Mouse (Mus musculus) midbrain, embryonic 13.5 days (tissue): ENCODE data around the gene Nt5dc2. TPM values are rescaled to one million over a fixed set of nuclear protein-coding genes. Genes with fewer than 3 reads are reported as not detected.

Experiments used
- ATAC-seq: fragments of 200-750 bp; cut with Nextera tagmentation; 2 replicates; pipeline ENCODE4 v1.8.0; 2017; ENCODE audit warnings: mild to moderate bottlenecking, moderate TSS enrichment, moderate library complexity
- H3K27ac ChIP-seq: fragments of 300-500 bp; sonication (generic); 2 replicates; pipeline ENCODE4 v1.5.1; 2015; ENCODE audit warnings: inconsistent platforms, mild to moderate bottlenecking, moderate library complexity
- H3K27me3 ChIP-seq: fragments of 300-500 bp; sonication (generic); 2 replicates; pipeline ENCODE4 v1.6.1; 2015; ENCODE audit warnings: mild to moderate bottlenecking, inconsistent platforms
- H3K36me3 ChIP-seq: fragments of 300-500 bp; sonication (generic); 2 replicates; pipeline ENCODE4 v1.6.1; 2015; ENCODE audit warnings: mild to moderate bottlenecking, inconsistent platforms
- H3K4me1 ChIP-seq: fragments of 300-500 bp; sonication (generic); replicated peaks from 2 replicates; pipeline ENCODE4 v1.6.1; 2015; ENCODE audit warnings: inconsistent platforms
- H3K4me2 ChIP-seq: fragments of 300-500 bp; sonication (generic); replicated peaks from 2 replicates; pipeline ENCODE4 v1.6.1; 2015; ENCODE audit warnings: moderate library complexity, mild to moderate bottlenecking, inconsistent platforms
- H3K4me3 ChIP-seq: fragments of 300-500 bp; sonication (generic); replicated peaks from 2 replicates; pipeline ENCODE4 v1.5.1; 2015; ENCODE audit warnings: mild to moderate bottlenecking, inconsistent platforms
- H3K9ac ChIP-seq: fragments of 300-500 bp; sonication (generic); replicated peaks from 2 replicates; pipeline ENCODE4 v1.6.1; 2015; ENCODE audit warnings: mild to moderate bottlenecking, inconsistent platforms
- H3K9me3 ChIP-seq: fragments of 300-500 bp; sonication (generic); 2 replicates; pipeline ENCODE4 v1.6.1; 2016; ENCODE audit warnings: mild to moderate bottlenecking, inconsistent platforms
- WGBS: fragments of 180-500 bp; shearing (Covaris S2); methylation state at CpG from one replicate; pipeline ENCODE4 v1.1.7; 2015; 5-methylcytosine and 5-hydroxymethylcytosine counted together
- polyA plus RNA-seq: library from polyadenylated mRNA; unstranded; fragments of >200 nt; fragmentation: Nextera tagmentation; extraction: Ambion mirVana; gene quantifications from 2 replicates; pipeline ENCODE4 v1.2.1, GENCODE M21; 2015

Nt5dc2 gene
- polyA plus RNA-seq, 1 experiment from 2014 or later = 317 TPM

GRCm38 (mm10) chr14:31136411-31137280, 5.8 kb downstream of the Nt5dc2 start:
- Histone ChIP-seq H3K9ac (no peak overlapping the region), H3K27me3 (no peaks in the 10 kb centered on the region), H3K4me3 (no peak overlapping the region), H3K27ac (no peak overlapping the region), H3K9me3 (no peaks in the 10 kb centered on the region), H3K36me3 (peaks cover 76% of the 10 kb centered on the region), H3K4me1 (peaks cover 29% of the 10 kb centered on the region), H3K4me2 (no peak overlapping the region)
- WGBS = 93% methylated on average over 26 of the region's 26 CpGs
- no peak for ATAC-seq

DNA sequence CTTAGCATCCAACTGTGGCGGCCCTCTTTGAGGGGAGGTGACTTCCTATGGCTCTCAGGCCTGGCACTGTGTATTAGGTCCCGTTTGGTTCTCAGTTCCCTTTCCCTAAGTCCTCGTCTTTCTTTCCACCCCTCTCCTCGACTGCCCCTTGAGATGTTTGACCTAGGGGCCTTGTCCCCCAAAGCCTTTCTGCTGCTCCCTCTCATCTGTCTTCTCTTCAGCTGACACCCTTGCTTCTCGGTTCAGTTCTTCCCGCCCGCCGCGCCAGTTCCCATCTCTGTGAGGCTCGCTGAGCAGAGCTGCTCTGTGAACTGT, 6.4 kb downstream of the Nt5dc2 start:
- Histone ChIP-seq H3K4me3 (no peak overlapping the region), H3K27ac (no peak overlapping the region), H3K9me3 (no peaks in the 10 kb centered on the region), H3K4me2 (no peak overlapping the region), H3K4me1 (peaks cover 23% of the 10 kb centered on the region), H3K36me3 (peaks cover 81% of the 10 kb centered on the region), H3K27me3 (no peaks in the 10 kb centered on the region), H3K9ac (no peak overlapping the region)
- 87% methylated on average over 10 of the region's 10 CpGs for WGBS
- ATAC-seq = no peak

- Histone ChIP-seq H3K4me2 (no peak overlapping the region), H3K27ac (no peak overlapping the region), H3K36me3 (peaks cover 87% of the 10 kb centered on the region), H3K4me1 (peaks cover 17% of the 10 kb centered on the region), H3K9ac (no peak overlapping the region), H3K27me3 (no peaks in the 10 kb centered on the region), H3K9me3 (no peaks in the 10 kb centered on the region), H3K4me3 (no peak overlapping the region)
- 77% methylated on average over 11 of the region's 11 CpGs for WGBS
- ATAC-seq = no peak
These were observed 6.9 kb downstream of the Nt5dc2 start for GRCm38 (mm10) chr14:31137791-31138190.

GRCm38 (mm10) chr14:31138219-31138896, 7.5 kb downstream of the Nt5dc2 start:
- Histone ChIP-seq H3K36me3 (peaks cover 89% of the 10 kb centered on the region), H3K9ac (no peak overlapping the region), H3K4me3 (no peak overlapping the region), H3K27ac (no peak overlapping the region), H3K4me1 (peaks cover 11% of the 10 kb centered on the region), H3K4me2 (no peak overlapping the region), H3K9me3 (no peaks in the 10 kb centered on the region), H3K27me3 (no peaks in the 10 kb centered on the region)
- ATAC-seq = 0 out of 2 replicates have a peak, but pooled peaks have one; percentile 3
- WGBS = 84% methylated on average over 23 of the region's 35 CpGs

DNA sequence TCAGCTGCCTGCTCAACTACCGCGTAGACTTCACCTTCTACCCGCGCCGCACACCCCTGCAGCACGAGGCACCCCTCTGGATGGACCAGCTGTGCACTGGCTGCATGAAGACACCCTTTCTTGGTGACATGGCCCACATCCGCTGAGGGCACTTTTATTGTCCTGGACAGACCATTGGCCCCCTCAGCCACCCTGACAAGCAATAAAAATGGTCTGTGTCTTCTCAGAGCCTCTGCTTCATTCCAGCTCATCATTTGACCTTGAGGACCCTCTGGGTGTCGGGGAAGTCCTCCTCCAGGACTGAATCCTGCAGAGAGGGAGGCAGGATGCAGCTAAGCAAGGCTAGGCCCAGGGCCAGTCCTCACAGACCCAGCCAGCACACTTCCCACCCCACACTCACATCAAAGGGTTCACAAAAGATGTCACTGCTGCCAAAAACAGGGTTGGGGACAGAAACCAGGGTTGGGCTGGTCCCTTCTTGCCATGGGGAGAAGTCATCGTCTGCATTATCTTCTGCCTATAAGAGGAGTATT, 8.1 kb downstream of the Nt5dc2 start:
- H3K27me3 ChIP-seq = no peaks in the 10 kb centered on the region
- WGBS = 95% methylated on average over 9 of the region's 9 CpGs
- ATAC-seq = no peak
- no peak overlapping the region for H3K4me3 ChIP-seq
- H3K36me3 ChIP-seq = peaks cover 89% of the 10 kb centered on the region
- no peak overlapping the region for H3K4me2 ChIP-seq
- no peak overlapping the region for H3K9ac ChIP-seq
- H3K27ac ChIP-seq = no peak overlapping the region
- no peaks in the 10 kb centered on the region for H3K9me3 ChIP-seq
- peaks cover 5% of the 10 kb centered on the region for H3K4me1 ChIP-seq

GRCm38 (mm10) chr14:31139666-31140065, 8.8 kb downstream of the Nt5dc2 start:
- no peak overlapping the region for H3K4me3 ChIP-seq
- peaks cover 84% of the 10 kb centered on the region for H3K36me3 ChIP-seq

GRCm38 (mm10) chr14:31140141-31140540, 9.3 kb downstream of the Nt5dc2 start:
- H3K9ac ChIP-seq = no peak overlapping the region
- no peak overlapping the region for H3K4me3 ChIP-seq
- no peak overlapping the region for H3K4me2 ChIP-seq
- 96% methylated on average over 15 of the region's 15 CpGs for WGBS
- H3K27ac ChIP-seq = no peak overlapping the region; the same call in 1 of the 2 replicates
- no peak for ATAC-seq
- H3K9me3 ChIP-seq = no peaks in the 10 kb centered on the region
- peaks cover 79% of the 10 kb centered on the region for H3K36me3 ChIP-seq
- no peaks in the 10 kb centered on the region for H3K27me3 ChIP-seq
- no peaks in the 10 kb centered on the region for H3K4me1 ChIP-seq

More at GRCm38 (mm10) chr14:31139666-31140065, 8.8 kb downstream of the Nt5dc2 start:
- ATAC-seq = no peak
- Histone ChIP-seq H3K27ac (no peak overlapping the region), H3K4me1 (no peaks in the 10 kb centered on the region), H3K9ac (no peak overlapping the region), H3K27me3 (no peaks in the 10 kb centered on the region), H3K9me3 (no peaks in the 10 kb centered on the region), H3K4me2 (no peak overlapping the region)
- WGBS = 92% methylated on average over 12 of the region's 12 CpGs

DNA sequence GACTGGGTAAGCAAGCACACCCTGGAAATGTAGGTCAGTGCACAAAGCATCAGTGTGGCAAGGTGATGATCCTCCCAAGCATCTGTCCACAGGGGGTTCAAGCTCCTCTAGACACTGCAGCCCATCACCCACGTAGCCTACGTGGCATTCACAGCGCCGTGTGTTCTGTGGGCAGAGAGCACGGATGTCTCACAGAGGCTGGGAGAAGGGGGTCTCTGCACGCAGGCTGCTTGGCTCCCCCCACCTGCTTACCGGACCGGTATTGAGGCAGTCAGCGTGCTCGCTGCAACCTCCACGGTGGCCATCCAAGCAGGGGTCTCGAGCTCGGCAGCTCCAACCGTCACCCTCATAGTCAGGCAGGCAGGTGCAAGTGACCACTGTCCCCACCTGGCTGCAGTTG, 10.2 kb downstream of the Nt5dc2 start:
- H3K4me2 ChIP-seq = no peak overlapping the region
- WGBS = 94% methylated on average over 14 of the region's 14 CpGs
- no peak for ATAC-seq
- no peak overlapping the region for H3K9ac ChIP-seq
- no peaks in the 10 kb centered on the region for H3K9me3 ChIP-seq
- H3K4me1 ChIP-seq = no peaks in the 10 kb centered on the region
- no peaks in the 10 kb centered on the region for H3K27me3 ChIP-seq
- H3K27ac ChIP-seq = no peak overlapping the region
- H3K4me3 ChIP-seq = no peak overlapping the region
- peaks cover 70% of the 10 kb centered on the region for H3K36me3 ChIP-seq

- no peak overlapping the region for H3K9ac ChIP-seq
- no peak for ATAC-seq
- no peak overlapping the region for H3K4me3 ChIP-seq
- no peaks in the 10 kb centered on the region for H3K4me1 ChIP-seq
- H3K27ac ChIP-seq = no peak overlapping the region
- no peak overlapping the region for H3K4me2 ChIP-seq
- no peaks in the 10 kb centered on the region for H3K9me3 ChIP-seq
- 93% methylated on average over 11 of the region's 11 CpGs for WGBS
- peaks cover 23% of the 10 kb centered on the region for H3K36me3 ChIP-seq
- no peaks in the 10 kb centered on the region for H3K27me3 ChIP-seq
These were observed 14.8 kb downstream of the Nt5dc2 start for GRCm38 (mm10) chr14:31145694-31146093.

- H3K27me3 ChIP-seq = no peaks in the 10 kb centered on the region
- WGBS = 83% methylated on average over 27 of the region's 27 CpGs
- H3K4me3 ChIP-seq = no peak overlapping the region
- H3K9me3 ChIP-seq = no peaks in the 10 kb centered on the region
- ATAC-seq = no peak
- 0 out of 2 replicates have a peak, but pooled peaks cover 4% of the 10 kb centered on the region for H3K4me1 ChIP-seq
- no peaks in the 10 kb centered on the region for H3K36me3 ChIP-seq
- no peak overlapping the region for H3K9ac ChIP-seq
- H3K27ac ChIP-seq = no peak overlapping the region
- no peak overlapping the region for H3K4me2 ChIP-seq
These were observed 29.6 kb downstream of the Nt5dc2 start for GRCm38 (mm10) chr14:31160196-31161150.

- 0 out of 2 replicates have a peak, but pooled peaks cover 4% of the 10 kb centered on the region for H3K4me1 ChIP-seq
- WGBS = 93% methylated on average over 7 of the region's 7 CpGs
- ATAC-seq = no peak
These were observed 30.3 kb downstream of the Nt5dc2 start for GRCm38 (mm10) chr14:31161191-31161590.

More at GRCm38 (mm10) chr14:31161191-31161590, 30.3 kb downstream of the Nt5dc2 start:
- no peaks in the 10 kb centered on the region for H3K9me3 ChIP-seq
- no peak overlapping the region for H3K4me3 ChIP-seq
- H3K27me3 ChIP-seq = no peaks in the 10 kb centered on the region
- no peak overlapping the region for H3K9ac ChIP-seq
- no peaks in the 10 kb centered on the region for H3K36me3 ChIP-seq
- no peak overlapping the region for H3K4me2 ChIP-seq
- no peak overlapping the region for H3K27ac ChIP-seq
